In the genomic region with DNA sequence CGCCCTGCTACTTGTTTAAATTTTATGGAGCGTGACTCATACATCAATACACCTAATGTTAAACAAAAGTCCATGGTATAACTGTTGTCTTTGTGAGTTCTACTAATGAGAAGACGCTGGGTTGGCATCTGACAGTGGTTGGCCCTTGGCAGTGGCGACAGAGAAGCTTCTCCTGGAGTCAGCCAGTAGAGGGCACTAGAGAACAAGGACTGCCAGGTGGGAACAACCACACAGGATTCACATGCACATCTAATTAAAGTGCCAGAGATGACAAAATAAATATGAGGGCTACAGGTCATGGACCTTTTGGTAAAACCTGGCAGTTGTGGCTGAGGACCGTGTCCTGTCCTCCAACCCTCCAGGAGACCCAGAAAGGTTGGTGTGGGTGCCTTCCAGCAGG, we compare ENCODE assay signal across 9 mouse cellular contexts. TPM values are rescaled to one million over a fixed set of nuclear protein-coding genes. Genes with fewer than 3 reads are reported as not detected.
A peak's percentile ranks its signal among the peaks of the same experiment; 100 is the strongest.
DNase-seq lines count a peak whose midpoint lies in the region; ATAC-seq and TF ChIP-seq lines count a peak whose summit lies in the region.
"Had no signal": no experiment of that assay in that cellular context is flagged by ENCODE, and none has a peak within 500 bp of the region (broad histone marks: within the 10 kb centered on the region; RNA-seq: fewer than 3 reads in every experiment).

No protein-coding gene starts in this region.

- no peaks in the 10 kb centered on the region for H3K9me3 ChIP-seq in forebrain, embryonic 14.5 days (replicated peaks; ENCODE audit: control insufficient read depth, low read length)
- no peaks in the 10 kb centered on the region for H3K9me3 ChIP-seq in forebrain, embryonic 12.5 days
- no peaks in the 10 kb centered on the region for H3K9me3 ChIP-seq in hindbrain, postnatal 0 days (ENCODE audit: low read length)
- H3K9me3 ChIP-seq in lung, embryonic 14.5 days (ENCODE audit: low read depth, low read length) = no peaks in the 10 kb centered on the region

- no peaks in the 10 kb centered on the region for H3K4me1 ChIP-seq in forebrain, embryonic 14.5 days (ENCODE audit: control insufficient read depth, insufficient read depth, low read length)
- H3K4me1 ChIP-seq in forebrain, embryonic 12.5 days = no peaks in the 10 kb centered on the region; the same call in 1 of the 2 replicates
- H3K4me1 ChIP-seq in cortical plate, adult 2 months (ENCODE audit: control insufficient read depth, insufficient read depth, low read length) = no peaks in the 10 kb centered on the region
- H3K4me1 ChIP-seq in hindbrain, postnatal 0 days (ENCODE audit: insufficient read depth, low read length) = no peaks in the 10 kb centered on the region
- H3K4me1 ChIP-seq in lung, embryonic 14.5 days (ENCODE audit: insufficient read depth) = no peaks in the 10 kb centered on the region

- 13% methylated on average over 5 of the region's 5 CpGs for WGBS in forebrain, embryonic 14.5 days
- WGBS in forebrain, embryonic 12.5 days = 21% methylated on average over 5 of the region's 5 CpGs
- WGBS in hindbrain, postnatal 0 days = 17% methylated on average over 5 of the region's 5 CpGs
- 12% methylated on average over 5 of the region's 5 CpGs for WGBS in lung, embryonic 14.5 days

- H3K9ac ChIP-seq in forebrain, embryonic 14.5 days (ENCODE audit: low read length) = no peak overlapping the region
- no peak overlapping the region for H3K9ac ChIP-seq in forebrain, embryonic 12.5 days
- no peak overlapping the region for H3K9ac ChIP-seq in hindbrain, postnatal 0 days (replicated peaks; ENCODE audit: low read length)
- H3K9ac ChIP-seq in lung, embryonic 14.5 days = no peak overlapping the region

- no peak for TF ChIP-seq POLR2A in cortical plate, adult 2 months (IDR thresholded peaks at IDR 0.05; ENCODE audit: extremely low read depth, insufficient read depth, low read length)

- no peak overlapping the region for H3K4me2 ChIP-seq in forebrain, embryonic 14.5 days (ENCODE audit: low read length)
- H3K4me2 ChIP-seq in forebrain, embryonic 12.5 days = no peak overlapping the region
- H3K4me2 ChIP-seq in hindbrain, postnatal 0 days (ENCODE audit: low read depth, low read length) = no peak overlapping the region
- no peak overlapping the region for H3K4me2 ChIP-seq in lung, embryonic 14.5 days

- TF ChIP-seq CTCF in cortical plate, adult 2 months (IDR thresholded peaks at IDR 0.05; ENCODE audit: extremely low read depth, insufficient read depth, low read length) = peak; percentile 83
- peak; percentile 89 for TF ChIP-seq CTCF in hindbrain, postnatal 0 days (IDR thresholded peaks at IDR 0.05; ENCODE audit: low read depth)
- TF ChIP-seq CTCF in lung, embryonic 14.5 days (IDR thresholded peaks at IDR 0.05; ENCODE audit: low read depth) = peak; percentile 83

- H3K36me3 ChIP-seq in forebrain, embryonic 14.5 days (ENCODE audit: control insufficient read depth, insufficient read depth, low read length) = no peaks in the 10 kb centered on the region
- no peaks in the 10 kb centered on the region for H3K36me3 ChIP-seq in forebrain, embryonic 12.5 days (replicated peaks)
- no peaks in the 10 kb centered on the region for H3K36me3 ChIP-seq in hindbrain, postnatal 0 days (ENCODE audit: insufficient read depth, low read length)
- H3K36me3 ChIP-seq in lung, embryonic 14.5 days (ENCODE audit: insufficient read depth) = no peaks in the 10 kb centered on the region
- H3K36me3 ChIP-seq: G1E had no signal

- peak; percentile 55 for ATAC-seq in forebrain, embryonic 14.5 days
- no peak for ATAC-seq in forebrain, embryonic 12.5 days (ENCODE audit: low FRiP score)
- no peak for ATAC-seq in hindbrain, postnatal 0 days
- no peak for ATAC-seq in lung, embryonic 14.5 days (ENCODE audit: insufficient read depth)

- DNase-seq in forebrain, embryonic 14.5 days (ENCODE audit: low spot score) = peak; percentile 82
- DNase-seq in urinary bladder, postnatal 25 days (ENCODE audit: low spot score) = peak; percentile 48
- no peak for DNase-seq in urinary bladder, adult 2 months (ENCODE audit: low spot score)
- peak; percentile 86 for DNase-seq in hindbrain, postnatal 0 days (ENCODE audit: low spot score)
- peak; percentile 84 for DNase-seq in lung, embryonic 14.5 days
- DNase-seq in spleen, adult 12 weeks (ENCODE audit: low spot score) = peak; percentile 43

- H3K4me3 ChIP-seq in forebrain, embryonic 14.5 days (ENCODE audit: low read depth, low read length) = no peak overlapping the region
- H3K4me3 ChIP-seq in forebrain, embryonic 12.5 days (replicated peaks) = no peak overlapping the region
- H3K4me3 ChIP-seq in cortical plate, adult 2 months (ENCODE audit: insufficient read depth, low read length) = no peak overlapping the region
- H3K4me3 ChIP-seq in hindbrain, postnatal 0 days (ENCODE audit: low read length) = no peak overlapping the region
- no peak overlapping the region for H3K4me3 ChIP-seq in lung, embryonic 14.5 days (ENCODE audit: low read depth, low read length)

- no peaks in the 10 kb centered on the region for H3K27me3 ChIP-seq in forebrain, embryonic 14.5 days (replicated peaks; ENCODE audit: control insufficient read depth, insufficient read depth, low read length)
- H3K27me3 ChIP-seq in forebrain, embryonic 12.5 days = no peaks in the 10 kb centered on the region
- no peaks in the 10 kb centered on the region for H3K27me3 ChIP-seq in hindbrain, postnatal 0 days (ENCODE audit: insufficient read depth, low read length)
- H3K27me3 ChIP-seq in lung, embryonic 14.5 days (ENCODE audit: insufficient read depth, low read length) = no peaks in the 10 kb centered on the region

- H3K27ac ChIP-seq in forebrain, embryonic 14.5 days (ENCODE audit: low read depth, low read length) = no peak overlapping the region
- no peak overlapping the region for H3K27ac ChIP-seq in forebrain, embryonic 12.5 days
- no peak overlapping the region for H3K27ac ChIP-seq in cortical plate, adult 2 months (ENCODE audit: insufficient read depth, low read length)
- H3K27ac ChIP-seq in hindbrain, postnatal 0 days = no peak overlapping the region
- H3K27ac ChIP-seq in lung, embryonic 14.5 days (ENCODE audit: low read depth) = no peak overlapping the region

RNA-seq across cellular contexts. Expression of gene Tff2, which starts 5.7 kb away (rescaled TPM):
- not detected in 2 replicates for polyA plus RNA-seq in forebrain, embryonic 14.5 days (2014; fragmentation: Nextera tagmentation; extraction: Ambion mirVana)
- polyA plus RNA-seq in forebrain, embryonic 12.5 days (2016; fragmentation: Nextera tagmentation; extraction: Ambion mirVana) = not detected in 2 replicates
- 0.17 TPM in 1 of 2 replicates, not detected in the other for polyA plus RNA-seq in urinary bladder, adult 2 months (2012; rRNA removed)
- not detected in 2 replicates for polyA plus RNA-seq in cortical plate, adult 2 months (2012; rRNA removed)
- not detected in 2 replicates for total RNA-seq in hindbrain, postnatal 0 days (2014; rRNA removed)
- polyA plus RNA-seq in hindbrain, postnatal 0 days (2015; fragmentation: Nextera tagmentation; extraction: Ambion mirVana) = not detected in 2 replicates
- polyA plus RNA-seq in lung, embryonic 14.5 days (2014; fragmentation: Nextera tagmentation; extraction: Ambion mirVana) = not detected in 2 replicates
- total RNA-seq: G1E had no signal
- polyA plus RNA-seq: G1E had no signal

RNA-seq across cellular contexts. Expression of gene Tff3, which starts 9.0 kb away (rescaled TPM):
- polyA plus RNA-seq in forebrain, embryonic 14.5 days (2014; fragmentation: Nextera tagmentation; extraction: Ambion mirVana) = 0.51 and 1.6 TPM in 2 replicates
- polyA plus RNA-seq in forebrain, embryonic 12.5 days (2016; fragmentation: Nextera tagmentation; extraction: Ambion mirVana) = 0.88 TPM in 1 of 2 replicates, not detected in the other
- polyA plus RNA-seq in urinary bladder, adult 2 months (2012; rRNA removed) = not detected in 2 replicates
- polyA plus RNA-seq in cortical plate, adult 2 months (2012; rRNA removed) = not detected in 2 replicates
- not detected in 2 replicates for total RNA-seq in hindbrain, postnatal 0 days (2014; rRNA removed)
- polyA plus RNA-seq in hindbrain, postnatal 0 days (2015; fragmentation: Nextera tagmentation; extraction: Ambion mirVana) = 0.44 and 0.55 TPM in 2 replicates
- polyA plus RNA-seq in lung, embryonic 14.5 days (2014; fragmentation: Nextera tagmentation; extraction: Ambion mirVana) = not detected in 2 replicates
- total RNA-seq: G1E had no signal
- polyA plus RNA-seq: G1E had no signal

RNA-seq across cellular contexts. Expression of gene Tff1, which starts 26.7 kb away (rescaled TPM):
- not detected in 2 replicates for polyA plus RNA-seq in forebrain, embryonic 14.5 days (2014; fragmentation: Nextera tagmentation; extraction: Ambion mirVana)
- polyA plus RNA-seq in forebrain, embryonic 12.5 days (2016; fragmentation: Nextera tagmentation; extraction: Ambion mirVana) = not detected in 2 replicates
- polyA plus RNA-seq in urinary bladder, adult 2 months (2012; rRNA removed) = not detected in 2 replicates
- not detected in 2 replicates for polyA plus RNA-seq in cortical plate, adult 2 months (2012; rRNA removed)
- not detected in 2 replicates for total RNA-seq in hindbrain, postnatal 0 days (2014; rRNA removed)
- not detected in 2 replicates for polyA plus RNA-seq in hindbrain, postnatal 0 days (2015; fragmentation: Nextera tagmentation; extraction: Ambion mirVana)
- polyA plus RNA-seq in lung, embryonic 14.5 days (2014; fragmentation: Nextera tagmentation; extraction: Ambion mirVana) = not detected in 2 replicates
- total RNA-seq: G1E had no signal
- polyA plus RNA-seq: G1E had no signal
